Mouse (Mus musculus): Measurements from ENCODE around the gene Fam83c. TPM values are rescaled to one million over a fixed set of nuclear protein-coding genes. Genes with fewer than 3 reads are reported as not detected.

Fam83c gene
- polyA plus RNA-seq, 1 experiment from 2014 or later: 0.23 TPM

- H3K4me2 ChIP-seq (ENCODE audit: low read depth, low read length, severe bottlenecking): no peak overlapping the region
- H3K36me3 ChIP-seq (ENCODE audit: control insufficient read depth, insufficient read depth, low read length): no peaks in the 10 kb centered on the region
- H3K9me3 ChIP-seq (ENCODE audit: control insufficient read depth, low read length): no peaks in the 10 kb centered on the region
- whole genome bisulfite sequencing: 84% methylated on average over 4 of the region's 4 CpGs
- peaks cover 11% of the 10 kb centered on the region for H3K27me3 ChIP-seq (ENCODE audit: control insufficient read depth, insufficient read depth, low read length)
- no peak overlapping the region for H3K9ac ChIP-seq (ENCODE audit: low read length)
- DNase-seq (ENCODE audit: low spot score): no peak
- no peaks in the 10 kb centered on the region for H3K4me1 ChIP-seq (replicated peaks; ENCODE audit: control insufficient read depth, insufficient read depth, low read length)
- no peak overlapping the region for H3K27ac ChIP-seq (ENCODE audit: low read depth, low read length)
- no peak for ATAC-seq (replicated peaks; ENCODE audit: low FRiP score)
- no peak overlapping the region for H3K4me3 ChIP-seq (ENCODE audit: low read depth, low read length)
Measured at GRCm38 (mm10) chr2:155777688-155777985, 57.0 kb downstream of the Fam83c start.

Other genes starting within 250 kb of the Fam83c start
- 18.1 and 22.3 TPM in 2 replicates for gene Gss, start 242.0 kb downstream of the Fam83c start, polyA plus RNA-seq (2014; fragmentation: Nextera tagmentation; extraction: Ambion mirVana)
- gene Myh7b, start 223.6 kb downstream of the Fam83c start, polyA plus RNA-seq (2014; fragmentation: Nextera tagmentation; extraction: Ambion mirVana): 0.27 and 0.31 TPM in 2 replicates
- 141 and 154 TPM in 2 replicates for gene Trpc4ap, start 142.5 kb downstream of the Fam83c start, polyA plus RNA-seq (2014; fragmentation: Nextera tagmentation; extraction: Ambion mirVana)
- 31.8 and 33.2 TPM in 2 replicates for gene Edem2, start 105.4 kb downstream of the Fam83c start, polyA plus RNA-seq (2014; fragmentation: Nextera tagmentation; extraction: Ambion mirVana)
- gene Gm17581, start 99.0 kb downstream of the Fam83c start, polyA plus RNA-seq (2014; fragmentation: Nextera tagmentation; extraction: Ambion mirVana): not detected in 2 replicates
- 0.96 and 1.1 TPM in 2 replicates for gene Procr, start 83.7 kb downstream of the Fam83c start, polyA plus RNA-seq (2014; fragmentation: Nextera tagmentation; extraction: Ambion mirVana)
- gene Mmp24, start 59.5 kb downstream of the Fam83c start, polyA plus RNA-seq (2014; fragmentation: Nextera tagmentation; extraction: Ambion mirVana): 1.0 and 2.0 TPM in 2 replicates
- 6.9 and 8.0 TPM in 2 replicates for gene BC029722, start 15.4 kb downstream of the Fam83c start, polyA plus RNA-seq (2014; fragmentation: Nextera tagmentation; extraction: Ambion mirVana)
- gene Eif6, start 7.9 kb downstream of the Fam83c start, polyA plus RNA-seq (2014; fragmentation: Nextera tagmentation; extraction: Ambion mirVana): 164 and 198 TPM in 2 replicates
- 70.0 and 78.0 TPM in 2 replicates for gene Uqcc1, start 95.5 kb upstream of the Fam83c start, polyA plus RNA-seq (2014; fragmentation: Nextera tagmentation; extraction: Ambion mirVana)
- not detected in 2 replicates for gene Gm15557, start 105.9 kb upstream of the Fam83c start, polyA plus RNA-seq (2014; fragmentation: Nextera tagmentation; extraction: Ambion mirVana)
- gene Gdf5, start 110.5 kb upstream of the Fam83c start, polyA plus RNA-seq (2014; fragmentation: Nextera tagmentation; extraction: Ambion mirVana): 1.8 and 2.0 TPM in 2 replicates
- 27.4 and 28.8 TPM in 2 replicates for gene Cep250, start 121.6 kb upstream of the Fam83c start, polyA plus RNA-seq (2014; fragmentation: Nextera tagmentation; extraction: Ambion mirVana)
- 1.5 and 1.6 TPM in 2 replicates for gene 6430550D23Rik, start 173.1 kb upstream of the Fam83c start, polyA plus RNA-seq (2014; fragmentation: Nextera tagmentation; extraction: Ambion mirVana)
- gene Ergic3, start 173.2 kb upstream of the Fam83c start, polyA plus RNA-seq (2014; fragmentation: Nextera tagmentation; extraction: Ambion mirVana): 169 and 207 TPM in 2 replicates
- gene Fer1l4, start 218.1 kb upstream of the Fam83c start, polyA plus RNA-seq (2014; fragmentation: Nextera tagmentation; extraction: Ambion mirVana): not detected in 2 replicates
- gene Spag4, start 230.3 kb upstream of the Fam83c start, polyA plus RNA-seq (2014; fragmentation: Nextera tagmentation; extraction: Ambion mirVana): 5.0 and 6.3 TPM in 2 replicates

All from forebrain, embryonic 11.5 days (tissue).